Mouse (Mus musculus) midbrain, postnatal 0 days (tissue): ENCODE measurements around the gene Rab44. TPM values are rescaled to one million over a fixed set of nuclear protein-coding genes. Genes with fewer than 3 reads are reported as not detected.

ENCODE experiments used
- ATAC-seq: fragments of 200-750 bp; cut with Nextera tagmentation; 2 replicates; pipeline ENCODE4 v1.8.0; 2017; ENCODE audit warnings: moderate number of reproducible peaks, mild to moderate bottlenecking, moderate TSS enrichment, moderate library complexity; ENCODE audit not compliant: low FRiP score
- DNase-seq: peaks from one replicate; pipeline ENCODE4 v3.0.0-alpha.2; 2015; ENCODE audit warnings: low spot score
- H3K27ac ChIP-seq: fragments of 300-500 bp; sonication (generic); 2 replicates; pipeline ENCODE4 v1.5.1; 2014; ENCODE audit warnings: low read depth, mild to moderate bottlenecking, low read length, mixed read lengths
- H3K27me3 ChIP-seq: fragments of 300-500 bp; sonication (generic); 2 replicates; pipeline ENCODE4 v1.6.1; 2014; ENCODE audit warnings: low read length, control low read depth, mixed read lengths; ENCODE audit not compliant: insufficient read depth
- H3K36me3 ChIP-seq: fragments of 300-500 bp; sonication (generic); 2 replicates; pipeline ENCODE4 v1.6.1; 2014; ENCODE audit warnings: low read length, control low read depth, mixed read lengths; ENCODE audit not compliant: insufficient read depth
- H3K4me1 ChIP-seq: fragments of 300-500 bp; sonication (generic); 2 replicates; pipeline ENCODE4 v1.6.1; 2014; ENCODE audit warnings: mild to moderate bottlenecking, control low read depth, antibody characterized with exemption, low read length, mixed read lengths; ENCODE audit not compliant: insufficient read depth
- H3K4me2 ChIP-seq: fragments of 300-500 bp; sonication (generic); 2 replicates; pipeline ENCODE4 v1.6.1; 2014; ENCODE audit warnings: low read depth, mild to moderate bottlenecking, low read length, mixed read lengths; ENCODE audit not compliant: poor library complexity, severe bottlenecking
- H3K4me3 ChIP-seq: fragments of 300-500 bp; sonication (generic); 2 replicates; pipeline ENCODE4 v1.5.1; 2014; ENCODE audit warnings: low read depth, mild to moderate bottlenecking, low read length, moderate library complexity
- H3K9ac ChIP-seq: fragments of 300-500 bp; sonication (generic); replicated peaks from 2 replicates; pipeline ENCODE4 v1.6.1; 2014; ENCODE audit warnings: mild to moderate bottlenecking, low read length, moderate library complexity, mixed read lengths; ENCODE audit not compliant: poor library complexity, severe bottlenecking
- H3K9me3 ChIP-seq: fragments of 300-500 bp; sonication (generic); 2 replicates; pipeline ENCODE4 v1.6.1; 2016; ENCODE audit warnings: low read length, control low read depth
- CTCF ChIP-seq: IDR thresholded peaks from 2 replicates; pipeline ENCODE4 v1.5.1; 2016; ENCODE audit warnings: antibody characterized with exemption, mild to moderate bottlenecking
- WGBS: fragments of 180-500 bp; shearing (Covaris S2); extraction: QIAGEN DNeasy Blood & Tissue Kit; methylation state at CpG from one replicate; pipeline ENCODE4 v1.1.7; 2014; 5-methylcytosine and 5-hydroxymethylcytosine counted together
- polyA plus RNA-seq: library from polyadenylated mRNA; unstranded; fragments of >200 nt; fragmentation: Nextera tagmentation; extraction: Ambion mirVana; gene quantifications from 2 replicates; pipeline ENCODE4 v1.2.1, GENCODE M21; 2015
- total RNA-seq: library from RNA; depleted of rRNA; stranded (reverse); fragments of >200 nt; gene quantifications from 2 replicates; pipeline ENCODE4 v1.2.3, GENCODE M21; 2014

Gene Rab44
- total and polyA plus RNA-seq, 2 experiments from 2014 or later, result not detected

DNA sequence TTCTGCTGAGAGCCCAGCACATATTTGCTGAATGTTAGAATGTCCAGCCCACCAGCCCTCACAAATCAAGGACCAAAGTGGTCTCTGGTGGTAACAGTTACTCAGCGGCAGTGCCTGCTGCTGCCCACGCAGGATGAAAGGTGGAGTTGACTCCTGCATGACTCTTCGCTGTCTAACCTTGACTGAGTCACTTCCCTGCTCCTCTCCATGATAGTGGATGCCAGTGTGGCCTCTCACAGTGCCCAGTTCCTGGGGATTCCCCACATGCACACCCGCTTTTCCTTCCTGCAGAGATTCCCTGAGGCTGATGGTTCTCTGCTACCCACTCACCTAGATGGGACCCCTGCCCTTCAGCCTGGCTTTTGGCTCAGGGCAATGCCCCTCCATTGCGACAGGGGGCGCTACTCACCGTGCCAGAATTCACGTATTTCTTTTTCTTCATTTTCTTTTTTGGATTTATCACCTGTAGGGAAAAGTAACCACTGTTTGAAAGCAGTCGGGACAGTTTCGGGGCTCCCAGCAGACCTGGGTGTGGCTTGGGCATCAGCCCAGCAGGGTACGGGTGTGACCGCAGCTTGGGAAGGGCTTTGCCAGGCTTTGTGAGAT lies 55.2 kb downstream of the Rab44 start:
- H3K4me2 ChIP-seq, result no peak overlapping the region
- DNase-seq (no peak), ATAC-seq (no peak)
- peaks cover 10% of the 10 kb centered on the region; the same call in 1 of the 2 replicates for H3K4me1 ChIP-seq
- TF ChIP-seq CTCF, result peak; percentile 69
- no peak overlapping the region for H3K4me3 ChIP-seq
- no peaks in the 10 kb centered on the region for H3K9me3 ChIP-seq
- 80% methylated on average over 12 of the region's 12 CpGs for WGBS
- H3K36me3 ChIP-seq, result 0 out of 2 replicates have a peak, but pooled peaks cover 6% of the 10 kb centered on the region
- H3K9ac ChIP-seq, result no peak overlapping the region
- no peaks in the 10 kb centered on the region for H3K27me3 ChIP-seq
- no peak overlapping the region for H3K27ac ChIP-seq

DNA sequence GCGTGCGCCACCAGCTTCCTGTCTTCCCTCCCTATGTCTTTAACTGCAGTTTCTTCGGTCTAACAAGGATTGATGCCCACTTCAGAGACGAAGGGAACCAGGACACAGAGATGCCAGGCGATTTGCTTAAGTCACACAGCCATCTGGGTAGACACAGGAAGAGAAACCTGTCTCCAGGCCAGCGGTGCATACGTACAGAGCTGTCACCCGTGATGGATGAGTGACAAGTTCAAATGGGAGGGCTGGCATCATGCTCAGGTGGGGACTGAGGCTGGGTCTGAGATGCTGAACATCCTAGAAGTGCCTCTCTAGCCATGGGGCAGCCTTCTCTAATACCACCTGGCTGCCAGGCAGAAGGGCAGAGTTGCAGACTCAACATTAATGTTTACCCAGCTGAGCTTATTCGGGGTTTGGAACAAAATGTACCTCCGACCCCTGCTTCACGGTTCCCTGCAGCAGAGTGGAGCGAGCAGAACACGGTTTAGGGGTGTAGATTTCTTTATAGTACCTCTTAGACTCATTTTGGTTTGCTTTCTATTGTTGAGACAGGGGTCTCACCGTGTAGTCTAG lies 56.6 kb downstream of the Rab44 start:
- Histone ChIP-seq H3K27me3 (no peaks in the 10 kb centered on the region), H3K27ac (no peak overlapping the region), H3K9me3 (no peaks in the 10 kb centered on the region), H3K36me3 (0 out of 2 replicates have a peak, but pooled peaks cover 6% of the 10 kb centered on the region), H3K9ac (no peak overlapping the region), H3K4me2 (no peak overlapping the region), H3K4me3 (no peak overlapping the region), H3K4me1 (peaks cover 7% of the 10 kb centered on the region; the same call in 1 of the 2 replicates)
- ATAC-seq, result no peak
- TF ChIP-seq CTCF, result no peak
- WGBS, result 79% methylated on average over 14 of the region's 14 CpGs
- DNase-seq, result no peak

DNA sequence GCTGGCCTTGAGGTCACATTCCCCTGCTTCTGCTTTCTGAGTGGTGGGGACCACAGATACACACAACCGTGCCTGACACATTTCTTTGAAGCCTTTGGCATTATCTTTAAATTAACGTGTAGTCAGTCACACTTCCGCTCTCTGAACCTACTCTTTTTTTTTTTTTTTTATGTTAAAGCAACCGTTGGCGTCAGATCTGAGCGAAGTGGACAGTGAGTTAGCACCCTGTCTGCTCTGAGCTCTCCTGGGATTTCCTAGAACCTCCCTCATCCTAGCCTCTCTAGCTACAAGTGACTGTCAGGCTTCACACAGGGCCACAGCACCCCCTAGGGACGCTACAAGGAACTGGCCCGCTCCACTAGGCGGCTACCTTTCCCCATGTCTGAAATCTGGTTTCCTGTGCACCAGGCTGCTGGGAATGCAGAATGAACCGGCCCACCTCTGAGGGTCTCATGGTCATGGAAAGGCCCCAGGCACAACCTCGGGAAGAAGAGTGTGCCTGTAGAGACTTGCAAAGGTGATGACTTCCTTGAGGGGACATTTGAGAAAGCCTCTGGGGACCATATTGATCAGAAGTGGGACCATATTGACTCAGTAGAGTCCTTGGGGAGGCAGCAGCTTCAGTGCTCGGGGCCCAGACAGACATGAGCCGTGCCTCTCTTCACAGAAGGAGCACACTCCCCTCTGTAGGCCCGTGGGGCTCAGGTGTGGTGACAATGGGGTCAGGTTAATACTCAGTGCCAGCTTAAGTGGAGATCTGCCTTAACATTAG lies 57.2 kb downstream of the Rab44 start:
- Histone ChIP-seq H3K9ac (no peak overlapping the region), H3K4me2 (no peak overlapping the region), H3K9me3 (no peaks in the 10 kb centered on the region), H3K4me1 (peaks cover under 1% of the 10 kb centered on the region; the same call in 1 of the 2 replicates), H3K4me3 (no peak overlapping the region), H3K27ac (no peak overlapping the region), H3K36me3 (0 out of 2 replicates have a peak, but pooled peaks cover 6% of the 10 kb centered on the region), H3K27me3 (no peaks in the 10 kb centered on the region)
- peak; percentile 87 for TF ChIP-seq CTCF
- ATAC-seq (peak; percentile 47; the same call in 1 of the 2 replicates), DNase-seq (peak; percentile 84)
- 22% methylated on average over 14 of the region's 14 CpGs for WGBS

DNA sequence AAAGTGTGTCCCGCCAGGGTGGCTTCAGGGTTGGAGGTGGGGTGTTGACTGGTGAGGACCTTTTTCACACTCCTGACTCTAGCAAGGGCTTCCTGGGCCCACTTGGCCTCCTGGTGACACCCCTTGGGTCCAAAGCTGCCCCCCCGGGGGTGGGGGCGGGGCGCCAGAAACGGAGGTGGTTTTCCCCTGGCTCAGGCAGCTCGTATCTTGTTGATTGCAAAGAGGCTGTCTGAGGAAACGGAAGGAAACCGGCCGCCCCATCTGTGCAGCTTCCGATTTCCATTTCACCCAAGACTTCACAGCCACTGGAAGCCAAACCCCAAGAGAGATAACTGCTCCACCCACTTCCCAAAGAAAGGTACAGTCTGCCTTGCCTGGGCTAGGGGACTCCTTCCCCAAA lies 58.1 kb downstream of the Rab44 start:
- Histone ChIP-seq H3K4me3 (no peak overlapping the region), H3K4me1 (peaks cover 9% of the 10 kb centered on the region; the same call in 1 of the 2 replicates), H3K9me3 (no peaks in the 10 kb centered on the region), H3K27me3 (no peaks in the 10 kb centered on the region), H3K36me3 (0 out of 2 replicates have a peak, but pooled peaks cover 6% of the 10 kb centered on the region), H3K9ac (no peak overlapping the region), H3K27ac (no peak overlapping the region), H3K4me2 (no peak overlapping the region)
- DNase-seq, result no peak
- no peak for ATAC-seq
- no peak for TF ChIP-seq CTCF
- 56% methylated on average over 10 of the region's 10 CpGs for WGBS

DNA sequence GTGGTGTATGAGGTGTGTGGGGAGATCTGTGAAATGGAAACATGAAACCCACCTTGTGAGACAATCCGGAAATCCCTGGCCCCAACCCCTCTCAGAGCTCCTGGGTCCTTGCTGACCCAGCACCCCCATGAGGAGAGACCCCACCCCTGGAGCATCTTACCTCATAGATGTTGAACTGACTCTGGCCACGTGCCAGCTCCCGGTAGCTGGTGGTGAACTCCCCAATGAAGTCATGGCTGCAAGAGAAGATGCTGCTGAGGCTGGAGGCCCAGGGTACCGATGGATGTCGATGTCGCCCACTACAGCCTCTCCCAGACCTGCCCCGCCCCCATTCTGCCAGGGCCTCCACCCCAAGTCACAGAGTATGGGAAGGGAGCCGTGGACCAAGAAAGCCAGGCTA lies 59.2 kb downstream of the Rab44 start:
- Histone ChIP-seq H3K9me3 (no peaks in the 10 kb centered on the region), H3K4me3 (no peak overlapping the region), H3K4me2 (no peak overlapping the region), H3K27ac (no peak overlapping the region), H3K27me3 (no peaks in the 10 kb centered on the region), H3K36me3 (0 out of 2 replicates have a peak, but pooled peaks cover 6% of the 10 kb centered on the region), H3K9ac (no peak overlapping the region), H3K4me1 (peaks cover 9% of the 10 kb centered on the region; the same call in 1 of the 2 replicates)
- ATAC-seq, result no peak
- WGBS, result 76% methylated on average over 8 of the region's 8 CpGs
- no peak for DNase-seq
- no peak for TF ChIP-seq CTCF
